Mouse (Mus musculus) kidney, adult 11 months (tissue): Measurements from ENCODE around the gene Rhobtb1.

Experiments
- DNase-seq: peaks from one replicate; pipeline ENCODE4 v3.0.0; 2022

Gene Rhobtb1

GRCm38 (mm10) chr10:69248261-69249160 lies 97.3 kb downstream of the Rhobtb1 start:
- peak; percentile 55 for DNase-seq

DNA sequence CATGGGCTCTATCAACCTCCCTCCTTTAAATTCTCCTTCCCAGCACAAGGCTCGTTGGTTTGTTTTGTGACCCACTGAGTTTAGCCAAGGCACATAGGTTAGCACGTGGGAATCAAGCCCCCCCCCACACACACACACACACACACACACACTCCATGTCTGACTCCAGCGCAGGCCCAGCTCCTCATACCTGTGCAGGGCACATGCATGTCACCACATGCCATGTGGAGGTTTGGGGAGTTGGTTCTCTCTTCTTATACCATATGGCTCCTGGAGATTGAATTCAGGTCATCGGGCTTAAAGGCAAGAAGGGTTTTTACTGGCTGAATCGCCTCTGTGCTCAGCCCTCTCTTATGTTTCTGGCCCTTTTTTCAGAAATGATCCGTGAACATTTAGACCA lies 100.0 kb downstream of the Rhobtb1 start:
- no peak for DNase-seq

- DNase-seq = no peak
These were observed 101.2 kb downstream of the Rhobtb1 start for GRCm38 (mm10) chr10:69252112-69253074.

GRCm38 (mm10) chr10:69253075-69253685 lies 101.9 kb downstream of the Rhobtb1 start:
- DNase-seq = peak; percentile 79

GRCm38 (mm10) chr10:69253686-69254080 lies 102.4 kb downstream of the Rhobtb1 start:
- no peak for DNase-seq

DNA sequence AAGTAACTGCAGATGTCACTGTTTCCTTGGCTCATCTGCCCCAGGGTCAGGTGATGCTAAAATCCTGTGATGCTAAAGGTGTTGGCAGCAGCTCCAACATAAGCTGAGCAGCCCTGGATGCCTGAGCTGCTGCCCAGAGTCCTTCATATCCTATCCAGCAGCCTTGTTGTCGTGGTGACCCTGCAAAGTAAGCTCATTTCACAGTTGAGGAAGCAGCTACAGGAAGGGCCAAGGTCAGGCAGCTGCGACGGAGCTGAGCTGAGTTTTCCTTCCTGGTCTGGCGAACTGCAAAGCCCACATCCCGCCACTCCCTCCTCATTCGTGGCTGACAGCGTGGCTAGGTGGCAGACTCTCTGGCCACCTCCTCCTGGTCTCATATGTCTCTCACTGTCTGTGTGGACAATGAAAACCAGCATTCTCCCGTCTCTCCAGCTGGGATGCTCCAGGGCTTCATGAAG lies 103.2 kb downstream of the Rhobtb1 start:
- peak; percentile 96 for DNase-seq

- DNase-seq = no peak
These were observed 104.4 kb downstream of the Rhobtb1 start for GRCm38 (mm10) chr10:69255594-69255993.

DNA sequence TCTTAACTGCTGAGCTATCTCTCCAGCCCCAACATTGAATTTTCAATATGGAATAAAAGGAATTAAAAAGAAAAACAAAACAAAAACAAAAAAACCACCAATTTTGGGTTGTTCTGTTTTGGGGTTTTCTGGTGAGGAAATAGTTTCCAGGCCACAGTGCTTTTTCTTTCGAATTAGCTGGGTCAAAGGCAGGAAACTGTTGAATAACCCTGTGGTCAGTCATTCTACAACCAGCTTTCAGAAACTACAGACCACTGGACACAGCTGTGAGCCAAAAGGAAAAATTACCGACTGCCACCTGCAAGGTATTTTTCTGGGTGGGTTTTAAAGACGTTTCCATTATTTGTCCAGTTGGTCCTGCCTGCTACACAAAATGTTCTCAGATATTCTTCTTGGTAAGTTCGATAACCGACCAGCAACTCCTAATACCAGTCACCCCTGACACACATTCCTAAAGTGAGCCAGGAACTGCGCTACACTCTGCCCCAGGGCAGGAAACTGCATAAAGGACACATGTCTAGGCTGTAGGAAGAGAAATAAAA lies 106.4 kb downstream of the Rhobtb1 start:
- DNase-seq = no peak

- DNase-seq = peak; percentile 52
These were observed 107.4 kb downstream of the Rhobtb1 start for GRCm38 (mm10) chr10:69258588-69258987.

DNA sequence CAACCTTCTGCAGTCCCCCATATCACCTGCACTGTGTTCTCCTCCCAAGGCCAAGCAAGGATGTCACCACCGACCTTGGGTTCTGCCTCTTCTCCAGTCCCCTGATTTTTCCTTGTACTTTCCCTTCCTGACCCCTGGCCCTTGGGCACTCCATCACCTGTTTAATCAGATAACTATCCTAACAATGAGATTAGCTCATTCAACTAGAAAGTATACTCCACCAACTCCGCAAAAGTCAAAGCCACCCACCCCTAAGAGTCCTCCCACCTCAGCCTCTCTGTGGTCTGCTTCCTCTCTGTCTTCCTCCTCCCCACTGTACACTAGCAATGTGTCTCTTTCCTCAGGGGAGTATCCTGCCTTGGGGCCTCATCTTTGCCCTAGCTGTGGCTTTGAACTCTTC lies 107.9 kb downstream of the Rhobtb1 start:
- DNase-seq = no peak

GRCm38 (mm10) chr10:69259929-69260328 lies 108.7 kb downstream of the Rhobtb1 start:
- no peak for DNase-seq

- DNase-seq = peak; percentile 67
These were observed 111.9 kb downstream of the Rhobtb1 start for GRCm38 (mm10) chr10:69262918-69263822.

GRCm38 (mm10) chr10:69263906-69264305 lies 112.7 kb downstream of the Rhobtb1 start:
- no peak for DNase-seq

DNA sequence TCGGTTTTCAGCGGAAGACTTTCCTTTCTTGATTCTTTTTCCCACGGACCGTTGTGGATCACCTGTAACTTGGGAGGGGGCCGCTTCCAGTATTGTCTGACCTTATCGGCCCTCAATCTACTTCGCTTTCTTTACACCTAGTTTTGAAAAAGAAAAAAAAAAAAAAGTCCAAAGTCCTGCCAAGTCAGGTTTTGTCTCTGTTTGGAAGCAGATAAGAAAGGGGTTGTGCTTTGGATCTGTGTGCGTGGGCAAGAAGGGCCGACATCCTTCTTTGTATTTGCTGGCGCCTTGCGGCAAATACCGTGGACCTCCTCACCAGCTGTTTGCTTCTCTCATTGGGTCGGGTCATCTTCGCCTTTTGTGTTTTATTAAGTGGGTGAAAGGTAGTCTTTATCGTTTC lies 114.2 kb downstream of the Rhobtb1 start:
- DNase-seq = no peak

DNA sequence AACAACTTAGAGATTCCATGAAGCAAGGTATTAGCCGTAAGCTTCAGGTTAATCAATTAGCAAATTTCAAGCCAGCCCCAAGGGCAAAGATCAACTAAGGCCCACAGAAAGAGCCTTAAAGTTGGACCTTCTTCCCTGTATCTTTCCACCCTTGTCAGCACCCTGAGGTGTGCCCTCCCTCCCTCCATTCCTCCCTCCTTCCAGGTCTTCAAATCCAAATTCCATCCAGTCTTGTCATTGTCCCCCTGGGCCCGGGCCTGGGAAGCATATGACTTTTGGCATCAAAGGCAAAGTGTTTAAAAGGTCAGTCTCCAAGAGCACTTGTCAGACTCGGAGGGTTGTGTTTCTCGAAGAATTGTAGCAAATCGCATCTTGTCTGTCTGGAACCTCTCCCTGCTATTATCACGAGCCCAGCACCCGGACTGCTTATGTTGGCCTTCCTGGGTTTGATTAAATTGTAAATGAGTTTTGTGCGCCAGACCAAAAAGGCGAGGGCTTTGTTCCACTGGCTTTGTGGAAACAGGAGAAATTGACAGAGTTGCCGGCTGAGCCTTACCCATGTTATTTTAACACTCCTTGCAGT lies 116.9 kb downstream of the Rhobtb1 start:
- DNase-seq = peak; percentile 81

DNA sequence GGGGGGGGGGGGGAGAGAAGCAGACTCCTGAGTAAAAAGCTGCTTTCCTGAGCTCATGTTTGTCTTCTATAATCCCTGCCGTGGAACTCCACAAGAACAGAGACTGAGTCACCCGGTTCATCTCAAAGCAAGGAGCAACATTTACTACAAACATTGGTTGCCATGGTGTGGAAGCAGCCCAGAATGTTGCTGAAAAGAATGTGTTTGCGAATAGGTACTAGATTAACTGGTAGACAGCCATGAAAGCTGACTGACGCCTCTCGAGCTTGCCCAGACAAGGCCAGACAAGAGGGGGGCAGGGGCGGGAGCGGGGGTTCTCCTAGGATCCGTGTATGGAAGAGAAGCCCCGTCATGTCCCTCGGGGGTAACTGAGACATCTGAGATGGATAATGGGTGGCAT lies 120.2 kb downstream of the Rhobtb1 start:
- DNase-seq = no peak

- no peak for DNase-seq
These were observed 123.0 kb downstream of the Rhobtb1 start for GRCm38 (mm10) chr10:69274275-69274674.

- DNase-seq = no peak
These were observed 123.5 kb downstream of the Rhobtb1 start for GRCm38 (mm10) chr10:69274705-69275104.

- DNase-seq = no peak
These were observed 124.9 kb downstream of the Rhobtb1 start for GRCm38 (mm10) chr10:69275811-69276775.

DNA sequence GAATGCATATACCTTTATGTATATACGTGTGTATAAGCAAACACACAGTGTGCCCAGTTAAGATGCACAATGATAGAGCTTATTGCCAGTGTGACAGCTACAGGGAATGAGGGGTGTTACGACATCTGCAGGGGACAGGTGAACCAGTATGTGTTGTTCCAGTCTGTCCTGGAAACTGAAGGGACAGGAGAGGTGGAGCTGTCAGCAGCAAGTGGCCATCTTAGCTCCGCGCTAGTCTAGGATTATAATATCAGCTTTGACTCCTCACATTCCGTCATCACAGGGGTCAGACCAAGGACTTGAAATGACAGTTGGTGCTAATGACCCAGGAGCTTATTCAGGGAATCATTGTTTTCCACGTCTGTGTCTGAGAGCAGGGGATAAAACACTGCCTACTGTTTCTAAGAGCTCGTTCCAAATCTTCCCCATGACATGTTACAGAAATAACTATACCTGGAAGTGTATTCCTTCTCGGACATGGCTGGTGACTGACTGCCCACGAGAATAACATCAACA lies 125.7 kb downstream of the Rhobtb1 start:
- no peak for DNase-seq
